Mouse (Mus musculus): ENCODE results near the gene Eva1a.

Eva1a gene

DNA sequence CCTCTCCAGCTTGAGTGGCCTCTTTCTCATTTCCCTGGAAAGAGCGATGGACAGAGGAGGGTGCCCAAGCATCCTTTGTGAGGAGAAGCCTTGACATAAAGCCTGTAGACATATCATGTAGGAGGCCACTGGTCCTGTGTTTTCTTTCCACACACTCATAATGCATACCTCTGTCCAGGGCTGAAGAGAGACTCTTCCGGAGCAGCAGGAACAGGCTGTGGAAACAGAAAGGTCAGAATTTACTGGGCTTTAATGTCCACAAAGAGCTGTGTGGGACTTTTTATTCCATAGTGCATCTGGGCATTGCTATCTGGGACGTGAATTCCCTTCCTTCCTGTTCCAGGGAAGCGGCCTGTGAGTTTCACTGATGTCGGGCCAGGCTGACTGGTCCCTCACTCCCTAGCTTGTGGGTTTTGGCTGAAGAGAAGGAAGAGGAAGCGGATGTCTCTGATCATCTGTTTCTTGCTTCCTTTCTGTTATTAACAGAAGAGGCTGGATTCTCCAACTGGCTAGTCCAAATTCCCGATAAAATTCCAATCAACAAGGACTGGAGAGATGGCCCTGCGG lies 25.8 kb downstream of the Eva1a start:
- no peak for DNase-seq (ENCODE audit: extremely low read depth, low read depth)

DNA sequence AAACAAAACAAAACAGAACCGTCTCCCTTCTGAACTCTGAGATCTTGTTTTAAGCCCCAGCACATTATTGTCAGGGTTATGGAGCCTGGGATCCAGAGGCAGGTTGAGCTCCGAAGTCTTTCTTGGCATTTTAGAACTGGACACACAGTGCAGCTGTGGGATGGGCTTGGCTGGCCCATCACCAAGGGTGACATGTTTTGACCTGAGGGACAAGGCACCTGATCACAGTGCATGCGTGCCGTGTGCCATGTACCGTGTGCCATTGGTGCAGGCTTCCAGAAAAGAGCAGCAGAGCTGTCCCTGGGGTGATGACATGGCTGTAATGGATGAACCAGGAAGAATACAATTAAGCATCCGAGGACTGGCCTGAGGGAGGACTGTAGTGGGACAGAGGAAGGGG lies 29.6 kb downstream of the Eva1a start:
- no peak for DNase-seq (ENCODE audit: extremely low read depth, low read depth)

DNA sequence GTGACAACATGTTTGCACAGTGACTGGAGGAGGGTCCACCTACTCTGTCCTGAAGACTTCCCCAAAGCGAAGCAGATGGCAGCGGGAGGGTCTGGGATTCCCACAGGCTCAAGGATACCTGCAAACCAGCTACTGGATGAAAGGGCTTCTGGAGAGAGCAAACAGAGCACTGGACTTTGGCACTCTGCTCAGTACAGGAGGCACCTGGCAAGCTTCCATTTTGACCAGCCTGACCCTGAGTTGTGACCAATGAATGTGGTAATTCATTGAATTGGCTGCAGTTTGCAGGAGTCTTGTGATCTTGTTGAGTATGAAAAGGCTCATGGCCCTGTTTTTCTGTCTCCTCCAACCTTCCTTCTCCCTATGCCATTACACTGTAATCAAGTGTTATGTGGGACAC lies 32.2 kb downstream of the Eva1a start:
- DNase-seq (ENCODE audit: extremely low read depth, low read depth) = no peak

DNA sequence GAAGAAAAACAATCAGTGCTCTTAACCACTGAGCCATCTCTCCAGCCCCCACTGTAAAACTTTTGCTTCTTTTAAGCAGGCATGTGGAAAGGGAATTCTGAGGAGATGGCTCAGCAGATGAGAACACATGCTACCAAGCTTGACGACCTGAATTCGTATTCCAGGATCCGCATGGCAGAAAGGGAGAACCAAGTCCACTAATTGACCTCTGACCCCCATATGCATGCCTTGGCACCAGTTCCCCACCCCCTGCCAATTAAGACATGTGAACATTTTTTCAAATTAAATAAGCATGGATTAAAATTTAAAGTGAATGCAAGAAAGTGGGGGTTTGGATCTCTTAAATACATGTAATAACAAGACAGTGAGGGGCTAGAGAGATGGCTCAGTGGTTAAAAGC lies 32.7 kb downstream of the Eva1a start:
- DNase-seq (ENCODE audit: extremely low read depth, low read depth) = no peak

DNA sequence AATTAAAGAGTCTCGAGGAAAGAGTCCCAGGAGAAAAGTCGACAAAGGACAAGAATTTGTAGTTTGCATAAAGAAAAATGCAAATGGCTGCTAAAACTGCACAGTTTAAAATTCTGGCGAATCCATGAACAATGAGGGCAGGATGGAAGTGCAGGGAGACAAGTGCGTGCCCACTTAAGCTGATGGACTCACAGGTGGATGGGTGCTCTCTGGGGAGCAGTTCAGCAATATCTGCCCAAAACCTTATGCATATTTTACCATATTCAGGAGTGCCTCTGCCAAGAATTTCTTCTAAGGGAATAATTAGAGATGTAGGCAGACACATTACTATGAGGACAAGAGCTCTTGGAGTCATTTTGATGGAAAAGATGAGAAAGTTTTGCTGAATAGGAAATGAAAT lies 35.5 kb downstream of the Eva1a start:
- no peak for DNase-seq (ENCODE audit: extremely low read depth, low read depth)

DNA sequence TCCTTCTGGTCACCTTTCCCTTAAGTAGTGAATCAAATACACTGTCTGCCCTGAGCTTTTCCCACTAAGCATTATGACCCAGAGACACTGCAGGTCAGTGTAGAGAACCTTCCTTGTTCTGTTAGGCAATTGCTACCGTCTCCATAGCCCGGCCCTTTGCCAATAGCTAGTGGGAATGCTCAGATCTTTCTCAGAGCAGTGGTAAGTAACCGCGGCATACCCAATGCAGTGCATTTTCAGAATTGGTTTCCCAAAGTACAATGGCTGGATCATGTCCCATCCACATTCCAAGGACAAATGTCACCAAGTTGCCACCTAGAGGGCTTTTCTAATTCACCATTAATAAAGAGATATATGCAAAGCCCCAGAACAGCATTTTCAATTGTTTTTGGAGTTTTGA lies 38.0 kb downstream of the Eva1a start:
- DNase-seq (ENCODE audit: extremely low read depth, low read depth) = no peak

DNA sequence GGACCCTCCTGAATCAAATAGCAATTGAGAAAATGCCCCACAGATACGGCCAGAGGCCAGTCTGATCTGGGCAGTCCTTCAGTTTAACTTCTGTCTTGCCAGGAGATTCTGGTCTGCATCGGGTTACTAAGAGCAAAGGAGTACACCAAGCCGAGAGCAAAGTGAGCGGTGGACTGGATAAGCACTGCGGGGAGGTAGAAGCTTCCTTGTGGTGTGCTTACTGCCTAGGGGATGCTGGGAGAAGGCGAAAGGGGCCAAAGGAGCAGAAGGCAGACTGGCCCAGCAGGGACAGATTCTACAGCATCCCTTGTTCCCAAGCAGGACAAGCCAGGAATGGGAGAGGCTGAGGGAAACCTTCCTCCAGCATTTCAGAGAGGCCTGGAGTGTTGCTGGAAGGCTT lies 42.8 kb downstream of the Eva1a start:
- no peak for DNase-seq (ENCODE audit: extremely low read depth, low read depth)

DNA sequence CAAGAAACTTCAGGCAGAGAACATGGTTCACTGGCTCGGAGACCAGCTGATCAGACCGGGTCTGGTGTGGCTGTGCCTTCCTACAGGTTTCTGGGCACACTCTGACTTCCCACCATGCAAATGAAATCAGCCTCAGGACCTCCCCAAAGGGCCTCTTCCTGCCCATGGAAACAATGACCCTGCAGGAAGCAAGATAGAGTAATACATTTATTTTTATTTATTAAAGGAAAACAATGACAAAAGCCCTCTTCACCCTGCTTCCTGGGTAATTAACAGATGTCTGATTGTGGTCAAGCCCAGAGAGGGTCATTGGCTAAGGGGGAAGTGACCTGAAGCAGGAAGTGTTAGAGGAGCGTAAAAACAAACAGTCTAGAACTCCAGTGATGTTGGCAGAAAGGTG lies 43.4 kb downstream of the Eva1a start:
- no peak for DNase-seq (ENCODE audit: extremely low read depth, low read depth)

DNA sequence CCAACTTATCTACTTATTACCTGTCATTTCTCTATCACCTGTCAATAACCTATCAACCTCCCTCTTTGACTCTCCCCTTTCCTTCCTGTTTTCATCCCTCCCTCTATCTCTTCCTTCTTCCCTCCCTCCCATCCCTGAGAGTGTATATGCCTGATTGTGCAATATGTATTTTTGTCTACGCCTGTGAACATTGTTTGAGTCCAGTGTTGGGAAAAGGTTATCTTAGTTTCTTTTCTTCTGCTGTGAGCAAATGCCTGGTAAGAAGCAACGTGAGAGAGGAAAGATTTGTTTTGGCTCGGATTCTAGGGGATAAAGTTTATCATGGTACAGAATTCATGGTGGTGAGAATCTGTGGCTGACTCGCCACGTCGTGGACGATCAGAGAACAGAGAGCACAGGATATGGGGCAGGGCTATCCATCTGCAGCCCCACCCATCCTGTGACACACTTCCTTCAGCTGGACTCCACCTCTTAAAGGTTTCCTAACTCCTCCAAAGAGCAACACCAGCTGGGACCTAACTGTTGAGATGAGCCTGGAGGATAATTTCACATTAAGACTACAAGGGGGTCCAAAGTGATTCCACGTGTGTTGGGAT lies 44.6 kb downstream of the Eva1a start:
- no peak for DNase-seq (ENCODE audit: extremely low read depth, low read depth)

DNA sequence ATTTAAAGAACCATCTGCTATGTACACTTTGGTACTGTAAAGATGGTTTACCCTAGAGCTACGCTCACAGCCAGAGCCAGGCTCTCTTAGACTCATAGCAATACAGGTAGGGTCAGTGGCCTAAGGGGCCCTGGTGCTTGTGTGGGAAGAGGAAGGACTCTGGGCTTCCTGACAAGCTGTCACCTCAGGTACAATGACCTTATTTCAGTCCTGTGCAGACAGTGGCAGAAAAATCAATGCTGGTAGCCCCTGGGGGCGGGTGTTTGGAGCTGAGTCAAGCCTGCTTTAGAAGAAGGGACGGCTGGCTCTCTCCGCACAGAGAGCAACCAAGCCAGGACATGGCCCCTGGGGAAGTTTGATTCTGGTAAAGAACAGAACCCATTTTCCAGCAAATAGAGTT lies 47.3 kb downstream of the Eva1a start:
- no peak for DNase-seq (ENCODE audit: extremely low read depth, low read depth)

DNA sequence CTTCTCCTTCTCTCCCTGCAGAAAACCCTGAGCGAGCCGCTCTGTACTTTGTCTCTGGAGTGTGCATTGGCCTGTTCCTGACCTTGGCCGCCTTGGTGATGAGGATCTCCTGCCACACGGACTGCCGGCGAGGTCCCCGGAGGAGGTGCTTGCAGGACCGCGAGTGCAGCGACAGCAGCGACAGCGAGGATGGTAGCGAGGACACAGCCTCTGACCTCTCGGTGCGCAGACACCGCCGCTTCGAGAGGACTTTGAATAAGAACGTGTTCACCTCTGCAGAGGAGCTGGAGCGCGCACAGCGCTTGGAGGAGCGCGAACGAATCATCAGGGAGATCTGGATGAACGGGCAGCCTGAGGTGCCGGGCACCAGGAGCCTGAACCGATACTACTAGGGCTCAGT lies 50.9 kb downstream of the Eva1a start:
- no peak for DNase-seq (ENCODE audit: extremely low read depth, low read depth)

DNA sequence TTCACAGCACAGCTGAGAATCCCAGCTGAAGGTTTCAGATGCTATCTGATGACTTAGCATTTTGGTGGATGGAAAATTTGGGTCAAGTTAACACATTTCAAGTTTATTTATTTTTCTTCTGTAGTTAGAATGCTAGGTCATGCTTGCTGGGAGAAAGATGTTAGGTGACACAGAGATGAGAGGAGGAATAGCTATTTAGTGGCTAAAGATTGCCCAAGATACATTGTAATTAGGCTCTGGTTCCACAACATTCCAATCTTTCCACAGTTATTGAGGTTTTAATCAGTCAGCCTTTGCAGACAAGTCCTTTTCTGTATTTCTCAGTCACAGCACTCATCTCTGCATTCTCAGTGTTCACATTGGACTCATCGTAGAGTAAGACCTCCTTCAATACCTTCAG lies 56.9 kb downstream of the Eva1a start:
- no peak for DNase-seq (ENCODE audit: extremely low read depth, low read depth)

DNA sequence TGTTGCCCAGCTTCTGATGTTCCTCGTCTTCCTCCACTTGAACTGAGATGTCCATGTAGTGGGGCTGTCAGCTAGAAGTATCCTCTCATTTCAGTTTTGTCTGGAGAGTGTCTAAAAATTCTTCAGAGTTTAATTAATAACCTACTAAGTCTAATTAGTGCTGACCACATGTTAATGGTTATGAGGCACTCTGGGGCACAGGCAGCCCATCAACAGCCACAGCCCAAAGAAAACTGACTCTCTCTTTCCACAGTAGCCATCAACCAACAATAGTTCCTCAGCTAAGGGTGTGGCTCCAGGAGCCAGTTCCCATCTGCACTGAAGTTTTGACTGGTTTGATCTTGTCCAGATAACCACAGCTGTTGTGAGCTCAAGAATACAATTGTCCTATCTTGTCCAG lies 57.6 kb downstream of the Eva1a start:
- DNase-seq (ENCODE audit: extremely low read depth, low read depth) = no peak

DNA sequence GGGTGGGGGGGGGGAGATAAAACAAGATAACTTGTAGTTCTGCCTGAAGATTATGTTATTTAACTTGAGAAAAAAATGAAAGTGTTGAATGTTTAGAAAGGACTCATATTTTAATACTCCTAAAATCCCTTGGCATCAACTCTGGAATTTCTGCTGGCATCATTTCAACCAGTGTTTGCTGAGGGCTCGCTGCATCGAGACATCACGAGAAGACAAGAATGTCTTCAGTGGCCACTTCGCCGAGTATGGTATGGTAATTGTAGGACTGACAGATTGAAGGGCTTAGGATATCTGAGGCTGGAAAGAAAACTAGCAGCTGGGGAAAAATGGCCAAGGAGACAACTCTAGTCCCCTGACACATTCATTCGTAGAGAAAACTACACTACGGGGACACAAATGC lies 69.6 kb downstream of the Eva1a start:
- DNase-seq (ENCODE audit: extremely low read depth, low read depth) = no peak

DNA sequence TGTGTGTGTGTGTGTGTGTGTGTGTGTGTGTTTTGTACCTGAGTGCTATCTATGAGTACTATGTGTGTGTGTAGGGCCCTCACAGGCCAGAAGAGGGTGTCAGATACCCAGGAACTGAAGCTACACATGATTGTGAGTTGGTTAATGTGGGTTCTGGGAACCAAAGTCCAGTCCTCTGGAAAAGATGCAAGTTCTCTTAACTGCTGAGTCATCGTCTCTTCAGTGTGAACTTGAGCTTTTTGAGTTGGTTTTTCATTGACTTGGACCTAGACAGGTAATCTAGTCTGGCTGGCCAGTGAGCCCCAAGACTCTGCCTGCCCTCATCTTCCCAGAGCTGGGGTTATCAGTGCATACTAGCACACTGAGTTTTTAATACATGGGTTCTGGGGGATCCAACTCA lies 70.3 kb downstream of the Eva1a start:
- DNase-seq (ENCODE audit: extremely low read depth, low read depth) = no peak

DNA sequence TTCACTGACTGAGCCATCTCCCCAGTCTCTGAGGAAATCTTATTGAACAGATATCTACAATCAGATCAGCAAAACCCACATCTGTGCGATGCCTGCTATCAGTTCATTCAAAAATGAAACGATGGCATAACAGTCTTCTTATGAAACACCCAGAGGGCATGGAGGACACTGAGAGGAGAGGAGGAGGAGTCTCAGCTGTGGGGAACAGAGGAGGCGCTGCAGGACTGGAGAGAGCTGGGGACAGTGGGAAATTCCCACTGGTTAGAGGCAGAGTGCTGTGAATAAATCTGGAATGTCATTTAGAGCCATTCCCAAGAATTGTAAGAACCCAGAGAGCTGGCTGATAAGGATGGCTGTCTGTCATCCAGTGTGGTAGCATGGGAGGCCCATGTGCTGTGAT lies 70.7 kb downstream of the Eva1a start:
- DNase-seq (ENCODE audit: extremely low read depth, low read depth) = no peak

DNA sequence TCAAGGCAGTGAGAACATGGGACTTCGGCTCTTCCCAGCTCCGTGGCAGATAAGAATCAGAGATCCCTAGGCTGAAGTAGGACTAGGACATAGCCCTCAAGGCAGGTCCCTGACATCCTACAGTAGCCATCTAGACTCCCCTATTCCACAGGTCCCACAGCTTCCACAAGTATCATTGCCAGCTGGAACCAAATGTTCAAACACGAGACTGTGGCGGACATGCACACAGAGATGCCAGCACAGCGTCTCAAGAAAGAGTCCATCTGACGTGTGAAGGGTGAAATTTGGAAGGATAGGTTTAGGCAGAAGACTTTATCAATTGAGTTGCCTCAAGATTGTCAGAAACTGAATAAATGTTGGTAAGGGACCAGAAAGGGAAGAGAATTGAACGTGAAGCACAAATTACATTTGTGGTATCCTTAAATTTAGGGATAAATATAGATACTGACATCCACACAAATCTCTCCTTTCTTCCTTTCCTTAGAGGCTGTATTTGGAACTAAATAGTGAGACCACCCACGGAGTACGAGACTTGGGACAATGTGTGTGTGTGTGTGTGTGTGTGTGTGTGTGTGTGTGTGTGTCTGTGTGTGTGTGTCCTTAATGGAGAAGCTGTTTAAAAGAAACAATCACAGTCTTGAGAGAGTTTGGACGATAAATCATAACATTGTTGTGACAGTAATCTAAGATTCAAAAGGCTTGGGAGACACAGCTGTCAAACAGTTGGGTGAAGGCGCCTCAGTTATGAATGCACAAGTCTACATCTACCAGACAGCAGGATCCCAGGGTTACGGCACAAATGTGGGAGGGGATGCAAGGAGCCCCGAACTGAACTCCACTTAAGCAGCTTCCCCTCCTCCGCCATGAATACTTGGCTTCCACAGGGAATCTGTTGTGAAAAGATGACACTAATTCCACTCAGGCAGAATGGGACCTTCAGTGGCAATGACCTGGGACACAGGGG lies 71.6 kb downstream of the Eva1a start:
- DNase-seq (ENCODE audit: extremely low read depth, low read depth) = no peak

DNA sequence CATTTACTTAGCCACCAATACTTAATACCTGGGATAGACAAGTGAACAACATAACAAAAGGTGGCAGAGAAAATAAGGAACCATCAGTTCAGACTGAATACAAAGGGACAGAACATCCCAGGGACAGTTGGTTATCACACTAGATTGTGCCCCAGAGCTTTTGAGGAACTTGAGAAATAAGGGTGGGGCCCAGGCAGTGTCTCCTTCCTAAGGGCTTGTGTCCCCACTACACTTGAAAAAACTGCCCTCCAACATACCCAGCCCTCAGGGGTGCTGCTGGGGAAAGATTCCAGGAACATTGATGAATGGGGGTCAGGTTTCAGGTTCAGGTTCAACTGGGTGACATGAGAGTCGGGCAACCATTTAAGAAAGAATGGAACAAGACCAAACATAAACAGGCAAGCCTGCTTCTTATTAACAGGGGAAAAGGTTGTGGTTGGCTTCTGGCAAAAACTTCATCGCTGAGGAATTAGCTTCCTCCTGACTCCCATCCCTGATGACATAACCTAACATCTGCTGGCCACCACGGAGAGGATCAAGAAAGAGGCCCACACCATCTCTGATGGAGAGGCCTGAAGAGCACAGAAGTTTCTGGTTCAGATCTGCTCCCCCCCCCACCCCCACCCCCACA lies 74.6 kb downstream of the Eva1a start:
- DNase-seq (ENCODE audit: extremely low read depth, low read depth) = peak; percentile 7

DNA sequence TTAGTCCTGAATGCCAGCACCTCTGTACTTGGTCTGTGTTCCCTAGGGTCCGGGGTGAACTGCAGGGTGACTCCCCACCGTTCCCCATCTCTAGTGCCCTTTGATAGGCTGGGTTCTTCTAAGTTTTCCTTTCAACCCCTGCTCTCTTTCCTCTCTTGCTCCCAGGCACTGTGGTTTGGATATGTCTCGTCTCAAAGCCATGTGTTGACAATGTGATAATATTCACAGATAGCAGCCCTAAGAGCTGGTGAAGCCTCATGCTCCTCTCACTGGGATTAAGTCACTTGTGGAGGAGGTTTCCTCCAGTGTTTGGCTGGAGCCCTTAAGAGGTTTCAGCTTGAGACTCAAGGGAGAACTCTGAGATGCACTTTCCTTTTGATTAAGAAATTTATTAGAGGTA lies 75.3 kb downstream of the Eva1a start:
- no peak for DNase-seq (ENCODE audit: extremely low read depth, low read depth)

DNA sequence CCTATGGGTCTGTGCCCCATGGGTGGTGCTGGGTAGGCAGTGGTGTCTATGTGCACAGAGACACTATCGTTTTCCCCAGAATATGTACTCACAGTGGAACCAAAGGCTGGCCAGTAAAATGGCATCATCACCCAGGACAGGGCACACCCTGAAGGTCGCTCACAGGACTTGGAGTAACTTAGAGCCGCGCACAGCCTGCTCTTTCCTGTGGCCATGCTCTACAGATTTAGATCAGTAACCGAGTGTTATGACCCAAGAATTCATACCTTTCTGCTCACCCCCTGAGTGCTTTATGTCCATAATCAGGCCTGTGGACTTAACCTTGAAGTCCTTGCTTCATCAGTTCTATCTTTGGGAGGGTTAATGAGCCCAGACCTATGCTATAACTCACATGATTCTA lies 77.0 kb downstream of the Eva1a start:
- no peak for DNase-seq (ENCODE audit: extremely low read depth, low read depth)

DNA sequence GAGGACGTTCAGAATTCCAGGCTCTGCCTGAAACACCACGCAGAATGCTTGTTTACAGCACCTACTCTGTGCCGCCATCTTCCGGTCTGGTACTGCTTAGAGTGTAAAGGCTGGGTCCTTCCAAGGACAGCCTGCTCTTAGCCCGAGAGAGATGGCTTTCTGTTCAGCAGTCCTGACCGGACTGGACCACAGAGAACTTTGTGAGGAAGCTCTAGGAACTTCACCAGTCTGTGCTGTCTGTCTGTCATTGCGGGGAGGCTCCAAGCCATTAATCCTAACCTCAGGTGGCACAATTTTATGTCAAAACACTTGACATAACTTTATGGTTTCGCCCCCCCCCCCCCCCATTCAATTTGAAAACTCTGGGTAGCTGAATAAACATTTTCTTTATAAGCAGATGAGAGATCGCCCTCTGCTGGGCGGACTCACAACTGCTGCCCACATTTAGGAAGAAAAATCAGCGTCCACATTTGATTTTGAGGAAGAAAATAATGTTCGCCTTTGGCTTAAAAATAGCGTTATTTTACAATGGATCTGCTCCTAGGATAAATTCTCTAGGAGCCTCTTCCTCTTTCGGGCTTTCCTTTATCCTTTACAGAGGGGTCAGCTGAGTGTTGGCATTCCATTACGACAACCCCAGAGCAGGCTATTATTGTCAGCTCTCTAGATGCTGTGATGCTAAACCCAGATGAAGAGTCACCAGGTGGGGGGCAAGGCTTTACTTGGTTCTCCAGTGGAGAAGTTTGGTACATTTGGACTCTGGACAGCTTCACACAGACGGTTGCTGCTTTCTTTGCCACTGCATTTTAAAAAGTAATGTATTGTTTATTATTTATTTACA lies 78.7 kb downstream of the Eva1a start:
- DNase-seq (ENCODE audit: extremely low read depth, low read depth) = no peak
